Mouse (Mus musculus): ENCODE data around the gene Exoc6. TPM values are rescaled to one million over a fixed set of nuclear protein-coding genes. Genes with fewer than 3 reads are reported as not detected.
A peak's percentile ranks its signal among the peaks of the same experiment; 100 is the strongest.

Gene Exoc6
- polyA plus RNA-seq, 1 experiment, result 20.3 TPM

DNA sequence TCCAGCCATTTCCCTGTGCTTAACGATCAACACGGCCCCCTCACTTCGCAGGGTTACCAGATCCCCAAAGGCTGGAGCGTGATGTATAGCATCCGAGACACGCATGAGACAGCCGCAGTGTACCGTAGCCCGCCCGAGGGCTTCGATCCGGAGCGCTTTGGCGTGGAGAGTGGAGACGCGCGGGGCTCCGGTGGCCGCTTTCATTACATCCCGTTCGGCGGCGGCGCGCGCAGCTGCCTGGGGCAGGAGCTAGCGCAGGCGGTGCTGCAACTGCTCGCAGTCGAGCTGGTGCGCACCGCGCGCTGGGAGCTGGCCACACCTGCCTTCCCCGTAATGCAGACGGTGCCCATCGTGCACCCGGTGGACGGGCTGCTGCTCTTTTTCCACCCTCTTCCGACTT is 142.7 kb downstream of the Exoc6 start:
- TF ChIP-seq CTCF (IDR thresholded peaks at IDR 0.05; ENCODE audit: extremely low read depth, insufficient read depth, low read length) (no peak), POLR2A (IDR thresholded peaks at IDR 0.05; ENCODE audit: extremely low read depth, insufficient read depth, low read length) (no peak)
- Histone ChIP-seq H3K4me3 (ENCODE audit: insufficient read depth, low read length) (peak overlapping the region; percentile 31), H3K4me1 (ENCODE audit: control insufficient read depth, insufficient read depth, low read length) (no peaks in the 10 kb centered on the region), H3K27ac (ENCODE audit: insufficient read depth, low read length) (no peak overlapping the region)

DNA sequence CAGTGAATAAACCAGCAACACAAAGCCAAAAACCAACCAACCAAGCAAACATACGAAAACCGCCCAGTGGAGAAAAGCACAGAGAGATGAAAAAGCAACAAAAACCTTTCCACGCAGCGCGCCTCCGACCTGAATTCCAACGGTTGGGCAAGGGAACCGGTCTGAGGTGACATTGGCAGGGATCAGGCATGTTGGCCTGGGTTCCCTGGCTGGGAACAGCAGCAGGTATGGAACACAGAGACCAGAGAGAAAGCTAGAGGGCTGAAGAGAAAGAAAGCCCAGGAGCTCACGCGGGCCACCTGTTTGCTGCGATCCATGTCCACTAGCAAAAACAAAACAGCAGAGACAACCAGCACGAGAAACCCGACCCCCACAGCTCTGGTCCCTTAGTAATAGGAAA is 144.9 kb downstream of the Exoc6 start:
- Histone ChIP-seq H3K4me3 (ENCODE audit: insufficient read depth, low read length) (no peak overlapping the region), H3K4me1 (ENCODE audit: control insufficient read depth, insufficient read depth, low read length) (no peaks in the 10 kb centered on the region; the same call in 1 of the 2 replicates), H3K27ac (ENCODE audit: insufficient read depth, low read length) (no peak overlapping the region)
- no peak for TF ChIP-seq CTCF (IDR thresholded peaks at IDR 0.05; ENCODE audit: extremely low read depth, insufficient read depth, low read length)
- no peak for TF ChIP-seq POLR2A (IDR thresholded peaks at IDR 0.05; ENCODE audit: extremely low read depth, insufficient read depth, low read length)

DNA sequence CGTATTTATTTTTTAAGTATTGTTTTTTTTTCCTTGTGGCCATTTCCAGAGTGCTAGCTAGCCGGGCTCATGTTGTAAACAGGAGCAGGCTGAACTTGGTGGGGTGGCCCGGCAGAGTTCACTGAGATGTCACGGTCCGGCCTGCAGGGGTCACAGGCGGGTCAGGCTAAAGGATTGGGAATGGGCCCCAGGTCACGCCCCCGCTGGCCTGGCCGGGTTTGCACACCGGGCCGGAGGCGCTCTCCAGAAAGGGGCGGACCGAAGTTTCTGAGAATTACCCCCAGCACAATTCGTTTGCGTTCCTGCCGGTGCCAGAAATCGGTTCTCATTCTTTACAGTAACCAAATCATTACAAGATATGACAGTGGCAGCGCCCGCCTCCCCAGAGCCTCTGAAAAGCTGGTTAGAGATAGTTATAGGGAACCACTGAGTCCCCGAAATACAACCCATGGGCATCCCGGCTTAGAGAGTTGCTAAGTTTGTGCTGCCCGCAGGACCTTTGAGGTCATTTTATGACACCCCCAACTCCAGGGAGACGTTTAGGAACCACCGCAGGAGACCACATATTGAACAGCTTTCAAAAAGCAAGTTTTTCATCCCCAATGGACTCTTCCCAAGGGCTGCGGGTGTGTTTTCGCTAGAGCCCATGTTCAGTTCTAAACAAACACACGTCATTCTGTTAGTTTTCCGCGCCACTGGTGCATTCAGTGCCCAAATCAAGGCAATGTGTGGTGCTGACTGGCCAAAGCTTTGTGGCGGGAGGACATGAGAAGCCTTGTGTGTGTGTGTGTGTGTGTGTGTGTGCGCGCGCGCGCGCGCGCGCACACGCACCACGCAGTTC is 145.8 kb downstream of the Exoc6 start:
- TF ChIP-seq CTCF (IDR thresholded peaks at IDR 0.05; ENCODE audit: extremely low read depth, insufficient read depth, low read length) (no peak), POLR2A (IDR thresholded peaks at IDR 0.05; ENCODE audit: extremely low read depth, insufficient read depth, low read length) (no peak)
- Histone ChIP-seq H3K27ac (ENCODE audit: insufficient read depth, low read length) (no peak overlapping the region), H3K4me1 (ENCODE audit: control insufficient read depth, insufficient read depth, low read length) (no peaks in the 10 kb centered on the region; the same call in 1 of the 2 replicates), H3K4me3 (ENCODE audit: insufficient read depth, low read length) (no peak overlapping the region)

DNA sequence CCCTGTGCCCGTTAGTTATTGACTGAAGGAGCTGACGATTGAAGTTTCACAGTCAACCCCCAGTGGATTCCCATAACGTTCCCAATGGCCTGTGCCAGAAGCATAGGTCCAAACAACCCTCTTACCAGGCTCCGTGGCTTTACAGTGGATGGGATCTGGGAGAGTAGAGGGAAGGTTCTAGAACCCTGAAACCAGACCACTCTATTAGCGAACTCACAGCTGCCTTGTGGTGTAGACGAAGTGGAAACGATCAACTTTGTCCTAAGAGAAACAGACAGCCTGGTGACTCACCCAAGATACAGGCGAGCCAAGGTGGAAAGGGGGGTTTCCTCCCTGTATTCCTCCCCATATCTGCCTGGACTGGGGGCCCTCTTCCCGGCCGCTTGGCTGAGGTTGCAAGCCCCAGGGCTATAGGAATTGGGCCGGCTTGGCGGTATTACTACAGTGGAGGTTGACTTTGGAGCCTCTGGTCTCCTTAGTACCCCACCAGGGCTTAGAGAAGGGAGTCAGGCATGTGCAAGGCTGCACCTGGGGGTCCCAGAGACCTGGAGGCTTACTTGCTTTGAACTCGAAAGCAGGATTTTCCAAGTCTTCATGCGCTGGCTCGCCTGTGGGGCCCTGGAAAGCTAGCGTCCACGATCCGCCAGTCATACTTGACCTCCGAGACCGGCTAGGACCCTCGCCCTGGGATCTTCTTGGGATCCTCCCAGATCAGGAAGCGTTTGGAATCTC is 146.6 kb downstream of the Exoc6 start:
- no peak for TF ChIP-seq CTCF (IDR thresholded peaks at IDR 0.05; ENCODE audit: extremely low read depth, insufficient read depth, low read length)
- no peak for TF ChIP-seq POLR2A (IDR thresholded peaks at IDR 0.05; ENCODE audit: extremely low read depth, insufficient read depth, low read length)
- Histone ChIP-seq H3K4me3 (ENCODE audit: insufficient read depth, low read length) (no peak overlapping the region), H3K27ac (ENCODE audit: insufficient read depth, low read length) (no peak overlapping the region), H3K4me1 (ENCODE audit: control insufficient read depth, insufficient read depth, low read length) (no peaks in the 10 kb centered on the region; the same call in 1 of the 2 replicates)

DNA sequence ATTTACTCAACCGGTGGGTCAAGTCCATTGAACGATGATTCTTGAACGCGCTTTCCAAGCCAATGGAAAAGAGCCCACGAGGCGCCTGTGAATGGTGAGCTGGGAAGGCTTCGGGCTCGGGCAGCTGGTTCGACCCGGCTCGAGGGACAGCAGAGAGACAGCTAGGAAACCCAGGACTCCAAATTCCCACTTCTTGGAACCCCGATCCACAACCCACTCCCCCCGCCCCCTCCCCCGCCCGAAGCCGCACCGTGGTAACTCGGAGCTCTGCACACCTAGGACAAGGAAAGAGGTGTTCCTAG is 147.1 kb downstream of the Exoc6 start:
- Histone ChIP-seq H3K27ac (ENCODE audit: insufficient read depth, low read length) (no peak overlapping the region), H3K4me3 (ENCODE audit: insufficient read depth, low read length) (0 out of 2 replicates have a peak overlapping the region, but pooled peaks have one; percentile 14), H3K4me1 (ENCODE audit: control insufficient read depth, insufficient read depth, low read length) (no peaks in the 10 kb centered on the region; the same call in 1 of the 2 replicates)
- TF ChIP-seq POLR2A (IDR thresholded peaks at IDR 0.05; ENCODE audit: extremely low read depth, insufficient read depth, low read length) (no peak), CTCF (IDR thresholded peaks at IDR 0.05; ENCODE audit: extremely low read depth, insufficient read depth, low read length) (no peak)

DNA sequence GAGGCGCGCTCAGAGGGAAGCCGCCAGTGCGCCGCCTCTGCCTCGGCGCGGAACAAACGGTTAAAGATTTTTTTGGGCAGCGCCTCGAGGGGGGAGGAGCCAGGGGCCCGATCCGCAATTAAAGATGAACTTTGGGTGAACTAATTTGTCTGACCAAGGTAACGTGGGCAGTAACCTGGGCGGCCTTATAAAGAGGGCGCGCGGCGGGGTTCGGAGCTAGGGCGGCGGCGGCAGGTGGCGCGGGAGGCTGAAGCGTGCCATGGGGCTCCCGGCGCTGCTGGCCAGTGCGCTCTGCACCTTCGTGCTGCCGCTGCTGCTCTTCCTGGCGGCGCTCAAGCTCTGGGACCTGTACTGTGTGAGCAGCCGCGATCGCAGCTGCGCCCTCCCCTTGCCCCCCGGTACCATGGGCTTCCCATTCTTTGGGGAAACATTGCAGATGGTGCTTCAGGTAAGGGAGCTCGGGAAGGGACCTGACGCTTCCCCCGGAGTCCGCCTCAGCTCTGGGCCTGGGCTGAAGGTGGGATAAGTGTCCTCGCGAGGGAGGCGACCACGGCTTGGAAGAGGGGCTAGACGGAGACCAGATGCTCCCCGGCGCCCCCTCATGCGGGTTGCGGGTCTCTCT is 147.5 kb downstream of the Exoc6 start, which contains the start of gene Cyp26a1:
Gene Cyp26a1 (plus strand): TSS at position 148 of the 622 bp plus-strand sequence.
- peak within 1 kb of the TSS; percentile 14; the same call in 1 of the 2 replicates for H3K4me3 ChIP-seq (ENCODE audit: insufficient read depth, low read length)
- H3K4me1 ChIP-seq (ENCODE audit: control insufficient read depth, insufficient read depth, low read length), result no peaks in the 10 kb centered on the region; the same call in 1 of the 2 replicates
- H3K27ac ChIP-seq (ENCODE audit: insufficient read depth, low read length), result no peak within 1 kb of the TSS
- TF ChIP-seq CTCF (IDR thresholded peaks at IDR 0.05; ENCODE audit: extremely low read depth, insufficient read depth, low read length), result no peak
- TF ChIP-seq POLR2A (IDR thresholded peaks at IDR 0.05; ENCODE audit: extremely low read depth, insufficient read depth, low read length), result no peak

DNA sequence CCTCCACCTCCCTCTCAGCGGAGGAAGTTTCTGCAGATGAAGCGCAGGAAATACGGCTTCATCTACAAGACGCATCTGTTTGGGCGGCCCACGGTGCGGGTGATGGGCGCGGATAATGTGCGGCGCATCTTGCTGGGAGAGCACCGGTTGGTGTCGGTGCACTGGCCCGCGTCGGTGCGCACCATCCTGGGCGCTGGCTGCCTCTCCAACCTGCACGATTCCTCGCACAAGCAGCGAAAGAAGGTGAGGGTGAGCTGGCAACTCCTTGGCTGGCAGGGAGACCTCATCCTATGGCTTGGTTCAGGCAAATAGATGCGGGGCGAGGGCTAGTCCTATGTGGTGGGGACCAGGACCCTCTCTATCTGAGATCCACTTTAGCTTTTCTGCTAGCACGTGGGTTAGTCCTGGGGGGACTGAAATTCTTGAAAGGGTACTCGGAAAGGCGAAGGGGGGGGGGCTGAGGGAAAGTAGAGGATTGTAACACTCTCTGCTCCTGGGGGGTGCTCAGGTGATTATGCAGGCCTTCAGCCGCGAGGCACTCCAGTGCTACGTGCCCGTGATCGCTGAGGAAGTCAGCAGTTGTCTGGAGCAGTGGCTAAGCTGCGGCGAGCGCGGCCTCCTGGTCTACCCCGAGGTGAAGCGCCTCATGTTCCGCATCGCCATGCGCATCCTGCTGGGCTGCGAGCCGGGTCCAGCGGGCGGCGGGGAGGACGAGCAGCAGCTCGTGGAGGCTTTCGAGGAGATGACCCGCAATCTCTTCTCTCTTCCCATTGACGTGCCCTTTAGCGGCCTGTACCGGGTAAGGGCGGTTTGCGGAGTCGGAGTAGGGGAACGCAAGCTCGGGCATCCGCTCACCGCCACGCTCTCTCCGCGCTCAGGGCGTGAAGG is 148.3 kb downstream of the Exoc6 start:
- TF ChIP-seq POLR2A (IDR thresholded peaks at IDR 0.05; ENCODE audit: extremely low read depth, insufficient read depth, low read length), result no peak
- no peak for TF ChIP-seq CTCF (IDR thresholded peaks at IDR 0.05; ENCODE audit: extremely low read depth, insufficient read depth, low read length)
- Histone ChIP-seq H3K4me3 (ENCODE audit: insufficient read depth, low read length) (peak overlapping the region; percentile 14; the same call in 1 of the 2 replicates), H3K27ac (ENCODE audit: insufficient read depth, low read length) (no peak overlapping the region), H3K4me1 (ENCODE audit: control insufficient read depth, insufficient read depth, low read length) (no peaks in the 10 kb centered on the region; the same call in 1 of the 2 replicates)

DNA sequence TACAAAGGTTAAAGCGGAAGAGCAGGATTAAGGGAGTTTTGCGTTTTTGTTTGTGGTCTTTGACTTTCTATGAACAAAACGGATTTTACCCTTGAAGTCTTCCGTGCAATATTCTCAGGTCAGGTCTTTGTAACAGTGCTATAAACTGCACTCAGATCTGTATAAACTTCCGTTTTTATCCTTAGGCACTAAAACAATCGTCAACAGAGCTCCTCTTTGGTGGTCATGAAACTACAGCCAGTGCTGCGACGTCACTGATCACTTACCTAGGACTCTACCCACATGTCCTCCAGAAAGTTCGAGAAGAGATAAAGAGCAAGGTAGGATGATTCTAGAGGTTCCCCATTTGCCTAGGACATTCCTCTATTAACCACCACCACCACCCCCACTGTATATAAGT is 149.5 kb downstream of the Exoc6 start:
- Histone ChIP-seq H3K27ac (ENCODE audit: insufficient read depth, low read length) (no peak overlapping the region), H3K4me3 (ENCODE audit: insufficient read depth, low read length) (no peak overlapping the region), H3K4me1 (ENCODE audit: control insufficient read depth, insufficient read depth, low read length) (no peaks in the 10 kb centered on the region; the same call in 1 of the 2 replicates)
- no peak for TF ChIP-seq CTCF (IDR thresholded peaks at IDR 0.05; ENCODE audit: extremely low read depth, insufficient read depth, low read length)
- TF ChIP-seq POLR2A (IDR thresholded peaks at IDR 0.05; ENCODE audit: extremely low read depth, insufficient read depth, low read length), result no peak

Measured in cortical plate, adult 2 months (tissue).